Mouse (Mus musculus) E14TG2a.4 (cell line): ENCODE measurements around the gene Rimbp3.
A peak's percentile ranks its signal among the peaks of the same experiment; 100 is the strongest.

ENCODE experiments used
- CTCF ChIP-seq: conservative IDR thresholded peaks from 2 replicates; pipeline ENCODE4 v1.5.1; 2014; ENCODE audit warnings: low read length
- NANOG ChIP-seq: IDR thresholded peaks from 2 replicates; pipeline ENCODE4 v1.6.1; 2014; ENCODE audit warnings: borderline replicate concordance, low read length, mixed read lengths
- POU5F1 ChIP-seq: IDR thresholded peaks from 2 replicates; pipeline ENCODE4 v1.6.1; 2014; ENCODE audit warnings: low read length, borderline replicate concordance

DNA sequence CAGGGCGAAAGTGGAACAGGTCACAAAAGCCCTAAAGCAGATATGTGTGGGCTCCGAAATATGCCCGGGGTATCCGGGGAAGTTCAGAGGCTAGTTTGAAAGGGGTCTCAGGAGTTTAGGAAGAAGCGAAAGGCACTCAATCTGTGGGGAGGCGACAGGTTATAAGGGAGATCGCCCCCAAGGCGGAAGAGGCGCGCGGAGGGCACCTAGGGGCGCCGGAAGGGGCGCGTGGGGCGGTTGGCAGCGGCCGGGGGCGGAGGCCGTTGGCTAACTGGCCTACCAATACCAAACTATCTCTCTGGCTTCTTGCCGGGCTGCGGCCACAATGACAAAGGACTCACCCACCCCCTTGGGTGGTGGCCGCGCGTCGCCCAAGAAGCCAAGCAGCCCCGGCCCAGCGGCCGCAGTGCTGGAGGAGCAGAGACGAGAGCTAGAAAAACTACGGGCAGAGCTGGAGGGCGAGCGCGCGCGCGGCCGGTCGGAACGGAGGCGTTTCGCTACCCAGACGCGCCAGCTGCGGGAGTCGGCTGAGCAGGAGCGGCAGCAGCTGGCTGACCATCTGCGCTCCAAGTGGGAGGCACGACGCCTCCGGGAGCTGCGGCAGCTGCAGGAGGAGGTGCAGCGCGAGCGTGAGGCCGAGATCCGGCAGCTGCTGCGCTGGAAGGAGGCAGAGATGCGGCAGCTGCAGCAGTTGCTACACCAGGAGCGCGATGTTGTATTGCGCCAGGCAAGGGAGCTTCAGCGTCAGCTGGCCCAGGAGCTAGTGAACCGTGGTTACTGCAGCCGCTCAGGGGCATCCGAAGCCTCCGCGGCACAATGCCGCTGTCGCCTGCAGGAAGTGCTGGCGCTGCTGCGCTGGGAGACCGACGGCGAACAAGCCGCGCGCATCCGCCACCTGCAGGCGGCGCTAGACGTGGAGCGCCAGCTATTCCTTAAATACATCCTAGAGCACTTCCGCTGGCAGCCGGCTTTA is at the start of gene Rimbp3:
- TF ChIP-seq CTCF, result peak; percentile 33
- no peak for TF ChIP-seq NANOG
- TF ChIP-seq POU5F1, result no peak
